ENCODE assay signal across 8 mouse cellular contexts in the genomic region with DNA sequence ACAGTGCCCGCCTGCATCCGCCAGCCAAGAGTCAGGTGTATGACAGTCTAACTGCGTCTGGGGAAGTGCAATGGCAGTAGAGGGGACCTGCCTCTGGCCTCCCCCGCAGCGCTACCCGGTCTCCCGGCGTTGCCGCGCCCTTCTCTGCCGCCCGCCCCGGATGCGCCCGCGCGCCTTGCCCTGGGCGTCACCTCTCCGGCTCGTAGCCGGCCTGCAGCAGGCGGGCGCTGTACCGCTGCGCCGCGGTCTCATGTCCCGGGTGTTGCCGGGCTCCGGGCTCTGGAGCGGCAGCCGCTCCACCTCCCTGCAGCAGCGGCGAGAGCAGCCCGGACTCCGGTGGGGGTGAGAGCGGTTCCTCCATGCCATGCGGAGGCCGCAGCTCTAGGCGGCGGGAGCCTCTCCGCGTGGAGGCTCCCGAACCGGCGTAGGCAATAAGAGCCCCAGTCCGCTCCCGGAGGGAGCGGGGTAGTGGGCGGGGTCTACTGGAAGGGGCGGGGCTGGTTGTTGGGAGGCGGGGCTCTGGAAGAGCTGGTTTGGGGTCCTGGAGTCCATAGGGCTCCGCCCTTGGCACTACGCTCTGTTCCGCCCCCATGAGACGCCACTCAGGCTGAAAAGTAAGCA. TPM values are rescaled to one million over a fixed set of nuclear protein-coding genes. Genes with fewer than 3 reads are reported as not detected.
A peak's percentile ranks its signal among the peaks of the same experiment; 100 is the strongest.
DNase-seq lines count a peak whose midpoint lies in the region; ATAC-seq and TF ChIP-seq lines count a peak whose summit lies in the region.

Impdh1 (minus strand) TSS at position 484 of the 621 bp plus-strand sequence.

- peak within 1 kb of the TSS; percentile 72 for H3K4me3 ChIP-seq in bone marrow, adult 2 months (replicated peaks; ENCODE audit: control insufficient read depth, low read depth, low read length)
- peak within 1 kb of the TSS; percentile 79 for H3K4me3 ChIP-seq in embryonic fibroblast, embryonic 13.5 days (ENCODE audit: insufficient read depth, low read length)
- peak within 1 kb of the TSS; percentile 61 for H3K4me3 ChIP-seq in heart, embryonic 15.5 days
- peak within 1 kb of the TSS; percentile 63 for H3K4me3 ChIP-seq in neural tube, embryonic 14.5 days (ENCODE audit: low read depth, low read length)

- ATAC-seq in heart, embryonic 15.5 days (replicated peaks; ENCODE audit: insufficient number of reproducible peaks, insufficient read depth, low FRiP score, low read depth) = peak; percentile 78
- ATAC-seq in neural tube, embryonic 14.5 days (ENCODE audit: low read depth) = peak; percentile 73

- H3K4me2 ChIP-seq in heart, embryonic 15.5 days = peak within 1 kb of the TSS; percentile 95
- H3K4me2 ChIP-seq in neural tube, embryonic 14.5 days (ENCODE audit: low read depth, low read length) = peak within 1 kb of the TSS; percentile 93

- no peak for TF ChIP-seq CTCF in bone marrow, adult 2 months (IDR thresholded peaks at IDR 0.05; ENCODE audit: control insufficient read depth, insufficient read depth, low read length)
- TF ChIP-seq CTCF in embryonic fibroblast, embryonic 13.5 days (IDR thresholded peaks at IDR 0.05; ENCODE audit: borderline replicate concordance, insufficient read depth, low read length) = no peak

- TF ChIP-seq POLR2A in bone marrow, adult 2 months (IDR thresholded peaks at IDR 0.05; ENCODE audit: borderline replicate concordance, control insufficient read depth, low read depth, low read length) = peak; percentile 44; the same call in 1 of the 2 replicates
- TF ChIP-seq POLR2A in embryonic fibroblast, embryonic 13.5 days (IDR thresholded peaks at IDR 0.05; ENCODE audit: low read depth, low read length) = peak; percentile 50

- H3K27me3 ChIP-seq in heart, embryonic 15.5 days = peaks cover 14% of the 10 kb centered on the region
- peaks cover 7% of the 10 kb centered on the region; the same call in 1 of the 2 replicates for H3K27me3 ChIP-seq in neural tube, embryonic 14.5 days (ENCODE audit: control insufficient read depth, insufficient read depth, low read length)

- H3K4me1 ChIP-seq in bone marrow, adult 2 months (ENCODE audit: control insufficient read depth, insufficient read depth, low read length) = no peaks in the 10 kb centered on the region; the same call in none of the 2 replicates
- H3K4me1 ChIP-seq in embryonic fibroblast, embryonic 13.5 days (ENCODE audit: control insufficient read depth, insufficient read depth, low read length) = peaks cover 6% of the 10 kb centered on the region; the same call in 1 of the 2 replicates
- H3K4me1 ChIP-seq in heart, embryonic 15.5 days (replicated peaks) = peaks cover 37% of the 10 kb centered on the region
- H3K4me1 ChIP-seq in neural tube, embryonic 14.5 days (ENCODE audit: control insufficient read depth, insufficient read depth, low read length) = peaks cover 16% of the 10 kb centered on the region; the same call in 1 of the 2 replicates

- H3K9ac ChIP-seq in heart, embryonic 15.5 days = peak within 1 kb of the TSS; percentile 51
- peak within 1 kb of the TSS; percentile 76 for H3K9ac ChIP-seq in neural tube, embryonic 14.5 days (replicated peaks; ENCODE audit: low read depth, low read length)

- no peaks in the 10 kb centered on the region for H3K36me3 ChIP-seq in heart, embryonic 15.5 days
- H3K36me3 ChIP-seq in neural tube, embryonic 14.5 days (ENCODE audit: control insufficient read depth, insufficient read depth, low read length) = no peaks in the 10 kb centered on the region

- under 1% methylated on average over 56 of the region's 56 CpGs for WGBS in bone marrow, adult 2 months
- under 1% methylated on average over 56 of the region's 56 CpGs for WGBS in heart, embryonic 15.5 days
- under 1% methylated on average over 55 of the region's 56 CpGs for WGBS in neural tube, embryonic 14.5 days

- no peaks in the 10 kb centered on the region for H3K9me3 ChIP-seq in heart, embryonic 15.5 days (replicated peaks)
- no peaks in the 10 kb centered on the region for H3K9me3 ChIP-seq in neural tube, embryonic 14.5 days (ENCODE audit: control insufficient read depth, low read length)

- DNase-seq in CD8-positive naive resting alpha-beta T cell, adult 2 months (ENCODE audit: low read depth in 2 of 2, low spot score in 2 of 2) = peak; percentile 78 to 85
- peak; percentile 76 to 83 for DNase-seq in kidney, postnatal 25 days
- peak; percentile 84 to 90 for DNase-seq in lung, adult 18-20 months
- DNase-seq in thymus, postnatal 0 days (ENCODE audit: low spot score) = peak; percentile 94

- H3K27ac ChIP-seq in bone marrow, adult 2 months (ENCODE audit: control insufficient read depth, insufficient read depth, low read depth, low read length, poor library complexity) = peak within 1 kb of the TSS; percentile 72
- H3K27ac ChIP-seq in embryonic fibroblast, embryonic 13.5 days (ENCODE audit: insufficient read depth, low read length) = no peak within 1 kb of the TSS
- H3K27ac ChIP-seq in heart, embryonic 15.5 days = peak within 1 kb of the TSS; percentile 39; the same call in 1 of the 2 replicates
- H3K27ac ChIP-seq in neural tube, embryonic 14.5 days (ENCODE audit: low read depth, low read length) = no peak within 1 kb of the TSS

RNA-seq across cellular contexts. Expression of gene Impdh1, which starts in this region (rescaled TPM):
- polyA plus RNA-seq in bone marrow, adult 2 months (2011; ENCODE audit: insufficient read depth, insufficient read length, low replicate concordance, missing spikeins) = 8.6 and 29.9 TPM in 2 replicates
- polyA plus RNA-seq in embryonic fibroblast, embryonic 13.5 days (2011; ENCODE audit: insufficient read length, low read depth, missing spikeins) = 34.4 and 36.5 TPM in 2 replicates
- 32.8 and 38.6 TPM in 2 replicates for polyA plus RNA-seq in heart, embryonic 15.5 days (2015; fragmentation: Nextera tagmentation; extraction: Ambion mirVana)
- polyA plus RNA-seq in neural tube, embryonic 14.5 days (2014; fragmentation: Nextera tagmentation; extraction: Ambion mirVana) = 77.6 and 83.7 TPM in 2 replicates
- 138 and 141 TPM in 2 replicates for polyA plus RNA-seq in thymus, postnatal 0 days (2015; fragmentation: Nextera tagmentation; extraction: Ambion mirVana)

Comparison
In these comparisons a context has a peak if more than half of its experiments do, and no peak if none do; other contexts are left out.
1. H3K27ac ChIP-seq: peak in bone marrow, adult 2 months (single experiment) and heart, embryonic 15.5 days (single experiment); none in embryonic fibroblast, embryonic 13.5 days (single experiment) and neural tube, embryonic 14.5 days (single experiment).
2. Peak in every context shown above with its lines, with median percentiles within 50 percentile points of each other: DNase-seq and H3K4me3 ChIP-seq.